Mouse (Mus musculus): Measurements from ENCODE around the gene Rps11.
"Not testable (repeated sequence)": the region's sequence is repeated elsewhere in the genome, so short reads cannot be mapped to it uniquely, and the experiment has no call there.

Gene Rps11

GRCm38 (mm10) chr7:45154096-45154992 lies 30.1 kb upstream of the Rps11 start, which contains the start of the genes Pih1d1 and Aldh16a1:
Gene Pih1d1, plus strand, starts transcription at chr7:45154303.
Gene Aldh16a1, minus strand, starts transcription at chr7:45154584.
- peak; percentile 95 for DNase-seq (ENCODE audit: low read depth)

DNA sequence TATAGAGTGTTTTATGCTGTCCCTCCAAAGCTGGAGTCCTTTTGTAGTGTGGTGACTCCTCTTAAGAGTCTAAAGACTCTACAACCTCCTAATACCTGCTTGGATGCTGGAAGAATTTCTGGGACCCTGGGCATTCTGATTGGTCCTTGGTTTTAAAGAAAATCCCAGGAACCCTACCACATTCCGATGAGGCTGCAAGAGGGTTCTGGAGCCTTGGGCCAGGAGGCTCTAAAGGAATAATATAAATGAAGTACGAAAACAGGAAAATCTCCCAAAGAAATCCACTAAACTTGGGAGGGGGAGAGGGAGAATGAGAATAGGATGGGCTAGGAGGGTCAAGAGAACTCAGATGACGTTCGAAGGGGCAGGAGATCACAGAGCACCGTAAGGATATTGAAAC lies 29.3 kb upstream of the Rps11 start:
- DNase-seq (ENCODE audit: low read depth): no peak

DNA sequence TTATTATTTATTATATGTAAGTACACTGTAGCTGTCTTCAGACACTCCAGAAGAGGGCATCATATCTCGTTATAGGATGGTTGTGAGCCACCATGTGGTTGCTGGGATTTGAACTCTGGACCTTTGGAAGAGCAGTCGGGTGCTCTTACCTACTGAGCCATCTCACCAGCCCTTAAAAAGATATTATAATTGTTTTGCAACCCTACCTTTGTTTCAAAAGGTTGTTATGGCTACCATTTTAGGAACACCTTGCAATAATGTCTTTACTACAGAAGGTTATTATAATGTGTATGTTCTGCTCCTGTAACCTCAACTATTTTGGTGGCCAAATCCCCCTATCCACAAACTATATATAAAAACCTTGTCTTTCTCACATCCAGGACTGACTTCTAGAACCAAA lies 28.8 kb upstream of the Rps11 start:
- not testable (repeated sequence) for DNase-seq (ENCODE audit: low read depth)

DNA sequence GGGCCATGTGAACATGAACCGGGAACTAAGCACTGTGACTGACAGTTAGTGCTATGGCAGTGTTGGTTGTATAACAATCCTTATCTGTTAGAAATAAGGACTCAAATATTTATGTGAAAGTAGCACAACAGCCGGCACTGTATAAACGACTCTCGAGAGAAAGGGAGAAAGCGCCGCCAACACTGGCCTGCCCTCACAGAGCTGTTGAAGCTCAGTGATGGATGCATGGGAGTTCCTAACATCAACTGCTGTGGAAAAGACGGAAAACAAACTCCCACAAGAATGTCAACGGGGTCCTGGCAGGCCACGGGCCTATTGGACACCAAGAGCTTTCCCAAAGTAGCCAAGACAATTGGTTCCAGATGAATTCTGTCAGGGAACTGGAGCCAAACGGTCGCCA lies 27.1 kb upstream of the Rps11 start:
- DNase-seq (ENCODE audit: low read depth): no peak

DNA sequence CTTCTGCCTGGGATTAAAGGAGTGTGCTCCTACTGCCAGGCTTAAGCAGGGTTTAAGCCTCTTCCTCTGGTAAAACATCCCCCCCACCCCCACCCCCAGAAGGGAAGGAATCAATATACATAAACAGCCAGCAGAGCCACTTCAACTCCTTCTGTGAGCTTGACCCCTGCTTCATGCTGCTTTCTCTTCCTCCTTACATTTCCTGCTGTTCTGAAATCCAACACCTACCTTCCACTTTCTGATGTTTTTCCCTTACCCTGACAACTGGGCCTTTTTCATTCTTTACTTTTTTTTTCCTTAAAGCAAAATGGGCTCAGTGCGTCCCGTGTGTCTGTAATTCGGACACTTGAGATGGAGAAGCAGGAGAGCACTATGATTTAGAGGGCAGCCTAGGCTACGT lies 26.1 kb upstream of the Rps11 start:
- no peak for DNase-seq (ENCODE audit: low read depth)

- no peak for DNase-seq (ENCODE audit: low read depth)
Observed at GRCm38 (mm10) chr7:45149545-45149944, 25.3 kb upstream of the Rps11 start.

DNA sequence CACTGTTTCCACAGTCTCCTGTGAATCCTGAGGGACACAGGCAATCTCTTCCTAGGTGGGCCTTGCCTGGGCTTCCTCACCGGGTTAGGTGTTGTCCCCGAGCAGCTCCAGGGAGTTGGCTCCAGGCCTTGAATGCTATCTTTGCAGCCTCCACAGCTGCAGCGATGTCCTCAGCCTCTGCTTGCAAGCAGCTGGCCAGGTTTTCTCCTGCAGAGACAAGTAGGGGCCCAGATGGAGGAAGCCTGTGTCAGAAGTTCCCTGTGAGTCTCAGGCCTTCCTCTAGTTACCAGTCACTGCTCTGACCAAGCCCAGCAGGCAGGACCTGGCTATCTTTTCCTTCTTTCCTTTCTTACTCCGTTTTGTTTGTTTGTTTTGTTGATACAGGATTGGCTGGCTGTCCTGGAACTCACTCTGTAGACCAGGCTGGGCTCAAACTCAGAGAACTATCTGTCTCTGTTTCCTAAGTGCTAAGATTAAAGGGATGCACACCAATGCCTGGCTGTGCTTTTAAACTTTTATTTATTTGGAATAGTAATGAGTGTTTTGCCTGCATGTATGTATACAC lies 24.4 kb upstream of the Rps11 start:
- DNase-seq (ENCODE audit: low read depth): no peak

GRCm38 (mm10) chr7:45147899-45148298 lies 23.7 kb upstream of the Rps11 start:
- DNase-seq (ENCODE audit: low read depth): no peak

GRCm38 (mm10) chr7:45147267-45147666 lies 23.0 kb upstream of the Rps11 start:
- no peak for DNase-seq (ENCODE audit: low read depth)

GRCm38 (mm10) chr7:45145460-45145859 lies 21.2 kb upstream of the Rps11 start:
- no peak for DNase-seq (ENCODE audit: low read depth)

GRCm38 (mm10) chr7:45144368-45145174 lies 20.3 kb upstream of the Rps11 start:
- no peak for DNase-seq (ENCODE audit: low read depth)

DNA sequence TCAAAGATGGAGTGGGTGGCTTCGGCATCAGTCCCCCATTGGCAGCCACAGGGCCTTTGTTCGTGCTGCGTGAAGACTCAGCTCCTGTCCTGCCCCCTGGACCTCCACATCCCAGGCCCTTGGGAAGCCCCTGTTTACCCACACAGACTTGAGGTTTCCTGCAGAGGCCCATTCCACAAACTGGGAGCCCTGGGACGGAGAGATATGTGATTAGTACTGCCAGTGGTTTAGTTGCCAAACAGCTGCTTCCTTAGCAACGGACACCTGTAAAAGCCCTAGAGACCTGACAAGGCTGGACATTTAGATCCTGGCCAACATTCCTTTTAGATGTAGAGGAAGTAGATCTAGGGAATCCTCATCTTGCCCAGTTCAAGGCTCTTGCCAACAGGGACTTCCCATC lies 17.7 kb upstream of the Rps11 start:
- no peak for DNase-seq (ENCODE audit: low read depth)

- no peak for DNase-seq (ENCODE audit: low read depth)
Observed at GRCm38 (mm10) chr7:45141319-45141718, 17.1 kb upstream of the Rps11 start.

- no peak for DNase-seq (ENCODE audit: low read depth)
Observed at GRCm38 (mm10) chr7:45139904-45140723, 15.9 kb upstream of the Rps11 start.

DNA sequence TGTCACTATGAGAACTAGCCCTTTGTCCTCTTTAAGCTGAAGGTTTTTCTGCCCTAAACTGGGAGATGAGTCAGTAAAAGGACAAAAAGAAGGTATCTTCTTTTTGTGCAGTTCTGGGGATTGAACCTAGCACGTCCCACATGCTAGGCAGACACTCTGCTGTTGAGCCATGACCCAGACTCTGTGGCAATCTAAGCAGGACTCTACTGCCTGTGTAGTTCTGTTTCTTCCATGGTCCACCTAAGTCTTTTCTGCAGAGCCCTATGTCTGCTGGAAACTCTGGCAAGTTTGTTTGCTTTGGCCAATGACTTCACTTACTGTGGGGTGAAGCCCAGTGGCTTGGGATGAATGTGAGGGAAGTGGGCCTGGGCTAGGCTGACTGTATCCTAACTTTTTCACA lies 14.2 kb upstream of the Rps11 start:
- DNase-seq (ENCODE audit: low read depth): no peak

DNA sequence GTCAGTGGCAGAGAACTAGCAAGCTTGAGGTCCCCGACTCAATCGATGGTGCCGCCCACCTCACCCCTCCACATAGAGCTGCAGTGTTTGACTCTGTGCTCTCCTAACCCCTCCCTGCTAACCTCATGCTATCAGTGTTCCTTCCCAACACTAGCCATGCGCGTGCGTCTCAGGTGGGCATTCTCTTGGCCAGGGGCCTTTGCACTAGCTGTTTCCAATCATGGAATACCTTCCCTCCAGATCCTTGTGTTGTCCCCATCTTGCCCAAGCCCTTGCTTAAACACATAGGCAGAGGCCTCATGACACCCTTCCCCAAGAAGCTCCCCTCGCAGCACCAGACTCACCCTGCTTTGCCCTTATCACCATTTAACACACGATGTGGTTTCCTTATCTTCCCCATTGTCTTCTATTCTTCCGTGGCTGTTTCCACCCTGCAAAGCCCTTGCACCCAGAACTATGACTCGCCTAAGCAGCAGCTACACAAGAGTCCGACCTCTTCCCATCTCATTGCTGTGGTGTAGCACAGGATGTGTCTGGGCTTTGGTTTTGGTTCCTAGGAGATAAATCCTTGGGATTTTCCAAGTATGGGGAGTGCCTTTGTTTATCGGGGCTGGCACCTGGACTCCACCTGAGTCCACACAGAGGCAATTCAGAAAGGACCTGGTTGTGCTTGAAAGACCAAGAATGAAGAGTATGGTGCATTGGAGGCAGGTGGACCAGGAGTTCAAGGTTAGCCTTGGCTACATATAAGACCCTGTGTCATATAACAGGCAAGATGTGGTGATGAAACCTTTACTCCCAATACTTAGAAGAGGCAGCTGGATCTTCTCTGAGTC lies 13.2 kb upstream of the Rps11 start:
- DNase-seq (ENCODE audit: low read depth): no peak

- peak; percentile 84 for DNase-seq (ENCODE audit: low read depth)
Observed at GRCm38 (mm10) chr7:45135993-45136567, 11.8 kb upstream of the Rps11 start, which contains the start of the genes Gm45713 and Flt3l. Gene Gm45713, minus strand, starts transcription at chr7:45136231. Gene Flt3l, minus strand, starts transcription at chr7:45136432.

DNA sequence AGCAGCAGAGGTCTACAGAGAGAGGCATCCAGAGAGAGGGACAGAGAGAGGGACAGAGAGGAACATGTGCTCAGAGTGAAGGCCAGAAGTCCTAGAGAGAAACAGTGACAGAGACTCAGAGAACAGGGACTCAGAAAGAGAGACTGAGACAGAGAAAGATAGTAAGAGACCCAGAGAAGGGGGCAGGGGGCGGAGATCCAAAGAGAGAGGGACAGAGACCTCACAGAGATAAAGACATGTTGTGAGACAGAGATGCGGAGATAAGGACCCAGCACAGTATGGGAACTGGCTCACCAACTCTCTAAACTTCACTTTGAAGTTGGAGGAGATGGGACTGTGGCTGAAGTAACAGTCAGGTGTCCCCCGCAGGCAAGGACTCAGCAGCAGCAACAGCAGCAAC lies 11.1 kb upstream of the Rps11 start:
- no peak for DNase-seq (ENCODE audit: low read depth)

GRCm38 (mm10) chr7:45134544-45135026 lies 10.3 kb upstream of the Rps11 start:
- peak; percentile 79 for DNase-seq (ENCODE audit: low read depth)
